Mouse (Mus musculus): ENCODE data around the gene Pop5. TPM values are rescaled to one million over a fixed set of nuclear protein-coding genes. Genes with fewer than 3 reads are reported as not detected.

The Pop5 gene
- polyA plus RNA-seq, 1 experiment from 2014 or later: 90.1 TPM

- ATAC-seq (ENCODE audit: insufficient number of reproducible peaks, low FRiP score, low TSS enrichment, low read depth): no peak
- Histone ChIP-seq H3K36me3 (no peaks in the 10 kb centered on the region), H3K9ac (no peak overlapping the region), H3K4me3 (replicated peaks) (peak overlapping the region; percentile 55), H3K27ac (replicated peaks) (no peak overlapping the region), H3K27me3 (peaks cover 54% of the 10 kb centered on the region), H3K9me3 (replicated peaks) (no peaks in the 10 kb centered on the region), H3K4me1 (peaks cover 28% of the 10 kb centered on the region), H3K4me2 (replicated peaks) (peak overlapping the region; percentile 100)
- WGBS: 3% methylated on average over 12 of the region's 12 CpGs
These were observed 40.9 kb upstream of the Pop5 start for GRCm38 (mm10) chr5:115194626-115195221.

DNA sequence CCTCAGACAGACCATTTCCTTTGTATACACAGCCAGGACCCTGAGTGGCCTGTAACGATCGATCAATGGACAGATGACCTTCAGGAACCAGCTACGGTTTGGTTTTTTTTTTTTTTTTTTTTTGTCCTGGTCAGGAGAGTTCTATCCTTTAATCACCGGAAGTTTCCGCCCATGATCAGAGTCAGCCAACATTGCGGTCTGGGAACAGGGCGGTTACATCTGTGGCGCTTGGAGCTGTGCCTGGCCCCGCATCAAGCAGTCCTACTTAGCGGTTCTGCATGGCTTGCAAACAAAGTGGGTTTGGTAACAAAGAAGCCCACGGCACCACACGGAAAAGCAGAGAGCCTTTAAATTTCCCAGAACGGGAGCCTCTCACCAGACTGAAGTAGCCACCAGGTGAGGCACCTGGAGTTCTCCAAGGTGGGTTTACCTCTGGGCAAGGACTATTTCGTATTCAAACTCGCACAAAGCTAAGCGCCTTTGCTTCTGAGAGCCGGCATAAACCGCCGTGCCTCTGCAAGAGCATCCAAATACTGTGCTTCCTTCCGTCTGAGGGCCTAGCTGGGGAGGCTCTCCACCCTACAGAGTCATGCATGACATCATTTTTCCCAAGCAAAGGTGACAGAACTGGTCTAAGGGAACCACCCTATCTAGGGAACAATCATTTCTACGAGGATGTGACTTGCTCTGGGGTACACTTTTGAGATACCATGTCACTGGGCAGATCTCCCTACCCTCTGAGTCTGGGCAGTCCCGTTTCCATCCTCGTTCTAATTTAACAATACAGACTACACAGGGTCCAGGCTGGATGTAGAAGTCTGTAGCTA lies 31.7 kb upstream of the Pop5 start:
- Histone ChIP-seq H3K4me3 (replicated peaks) (peak overlapping the region; percentile 36), H3K9me3 (replicated peaks) (no peaks in the 10 kb centered on the region), H3K27me3 (0 out of 2 replicates have a peak, but pooled peaks cover 2% of the 10 kb centered on the region), H3K36me3 (no peaks in the 10 kb centered on the region), H3K4me1 (peaks cover 24% of the 10 kb centered on the region), H3K4me2 (replicated peaks) (peak overlapping the region; percentile 51), H3K9ac (no peak overlapping the region), H3K27ac (replicated peaks) (no peak overlapping the region)
- WGBS: 12% methylated on average over 23 of the region's 23 CpGs
- 0 out of 2 replicates have a peak, but pooled peaks have one; percentile 51 for ATAC-seq (ENCODE audit: insufficient number of reproducible peaks, low FRiP score, low TSS enrichment, low read depth)

GRCm38 (mm10) chr5:115204562-115205311 lies 30.9 kb upstream of the Pop5 start:
- 0 out of 2 replicates have a peak overlapping the region, but pooled peaks have one; percentile 22 for H3K27ac ChIP-seq (replicated peaks)
- 2% methylated on average over 31 of the region's 31 CpGs for WGBS
- ATAC-seq (ENCODE audit: insufficient number of reproducible peaks, low FRiP score, low TSS enrichment, low read depth): 0 out of 2 replicates have a peak, but pooled peaks have one; percentile 60

GRCm38 (mm10) chr5:115207244-115207643 lies 28.4 kb upstream of the Pop5 start:
- WGBS: 57% methylated on average over 5 of the region's 5 CpGs
- no peak overlapping the region for H3K4me2 ChIP-seq (replicated peaks)
- ATAC-seq (ENCODE audit: insufficient number of reproducible peaks, low FRiP score, low TSS enrichment, low read depth): no peak

More at GRCm38 (mm10) chr5:115204562-115205311, 30.9 kb upstream of the Pop5 start:
- Histone ChIP-seq H3K4me3 (replicated peaks) (peak overlapping the region; percentile 36), H3K4me1 (peaks cover 24% of the 10 kb centered on the region), H3K36me3 (no peaks in the 10 kb centered on the region), H3K27me3 (0 out of 2 replicates have a peak, but pooled peaks cover 2% of the 10 kb centered on the region), H3K4me2 (replicated peaks) (peak overlapping the region; percentile 51), H3K9ac (no peak overlapping the region), H3K9me3 (replicated peaks) (no peaks in the 10 kb centered on the region)

GRCm38 (mm10) chr5:115207892-115208291 lies 27.7 kb upstream of the Pop5 start:
- no peak for ATAC-seq (ENCODE audit: insufficient number of reproducible peaks, low FRiP score, low TSS enrichment, low read depth)
- no peaks in the 10 kb centered on the region for H3K36me3 ChIP-seq
- H3K4me3 ChIP-seq (replicated peaks): no peak overlapping the region
- no peak overlapping the region for H3K27ac ChIP-seq (replicated peaks)
- 11% methylated on average over 9 of the region's 16 CpGs for WGBS
- H3K9me3 ChIP-seq (replicated peaks): no peaks in the 10 kb centered on the region
- no peak overlapping the region for H3K4me2 ChIP-seq (replicated peaks)
- H3K27me3 ChIP-seq: 0 out of 2 replicates have a peak, but pooled peaks cover 2% of the 10 kb centered on the region
- peaks cover 24% of the 10 kb centered on the region for H3K4me1 ChIP-seq
- H3K9ac ChIP-seq: no peak overlapping the region

More at GRCm38 (mm10) chr5:115207244-115207643, 28.4 kb upstream of the Pop5 start:
- Histone ChIP-seq H3K4me3 (replicated peaks) (no peak overlapping the region), H3K9ac (no peak overlapping the region), H3K4me1 (peaks cover 24% of the 10 kb centered on the region), H3K9me3 (replicated peaks) (no peaks in the 10 kb centered on the region), H3K27ac (replicated peaks) (no peak overlapping the region), H3K27me3 (0 out of 2 replicates have a peak, but pooled peaks cover 2% of the 10 kb centered on the region), H3K36me3 (no peaks in the 10 kb centered on the region)

DNA sequence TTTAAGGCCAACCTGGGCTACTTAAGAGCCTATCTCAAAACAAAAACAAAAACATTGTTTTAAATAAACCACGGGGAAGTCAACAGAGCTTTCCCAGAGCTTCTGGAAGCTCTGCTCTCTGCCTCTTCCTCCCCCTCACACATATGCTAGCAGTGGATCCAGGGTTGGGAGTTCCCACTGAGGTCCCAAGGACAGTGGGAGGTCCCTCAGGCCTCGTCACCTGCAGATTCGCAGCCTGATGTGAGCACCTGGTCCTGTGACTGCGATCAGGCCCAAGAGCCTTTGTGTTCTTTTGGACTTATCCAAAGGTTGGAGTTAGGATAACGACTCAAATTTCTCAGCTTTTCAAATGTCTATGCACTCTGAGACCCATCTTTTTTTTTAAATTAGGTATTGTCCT lies 27.0 kb upstream of the Pop5 start:
- H3K4me3 ChIP-seq (replicated peaks): no peak overlapping the region
- no peak overlapping the region for H3K9ac ChIP-seq
- H3K9me3 ChIP-seq (replicated peaks): no peaks in the 10 kb centered on the region
- H3K4me2 ChIP-seq (replicated peaks): no peak overlapping the region
- H3K27me3 ChIP-seq: 0 out of 2 replicates have a peak, but pooled peaks cover 2% of the 10 kb centered on the region
- no peaks in the 10 kb centered on the region for H3K36me3 ChIP-seq
- H3K27ac ChIP-seq (replicated peaks): no peak overlapping the region
- WGBS: 64% methylated on average over 5 of the region's 5 CpGs
- H3K4me1 ChIP-seq: peaks cover 23% of the 10 kb centered on the region
- no peak for ATAC-seq (ENCODE audit: insufficient number of reproducible peaks, low FRiP score, low TSS enrichment, low read depth)

DNA sequence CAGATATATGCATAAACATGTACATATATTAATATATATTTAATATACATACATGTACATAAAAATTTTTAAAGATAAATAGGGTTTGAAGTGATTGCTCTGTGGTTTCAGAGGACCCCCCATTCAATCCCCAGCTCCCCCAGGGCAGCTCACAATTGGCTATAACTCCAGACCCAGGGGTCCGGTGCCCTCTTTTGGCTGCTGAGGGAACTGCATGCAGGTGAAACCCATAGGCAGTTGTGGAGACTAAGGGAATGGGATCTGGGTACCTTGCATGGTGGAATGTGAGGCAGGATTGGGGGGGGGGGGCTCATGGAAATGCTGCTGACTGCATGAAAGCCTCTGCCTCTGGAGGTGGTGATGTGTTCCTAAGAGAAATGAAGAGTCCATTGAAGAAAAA lies 25.3 kb upstream of the Pop5 start:
- 7% methylated on average over 1 of the region's 1 CpGs for WGBS
- no peak overlapping the region for H3K27ac ChIP-seq (replicated peaks)
- no peak overlapping the region for H3K4me2 ChIP-seq (replicated peaks)
- H3K9ac ChIP-seq: no peak overlapping the region
- no peak for ATAC-seq (ENCODE audit: insufficient number of reproducible peaks, low FRiP score, low TSS enrichment, low read depth)
- H3K27me3 ChIP-seq: peaks cover 7% of the 10 kb centered on the region; the same call in 1 of the 2 replicates
- no peaks in the 10 kb centered on the region for H3K36me3 ChIP-seq
- no peak overlapping the region for H3K4me3 ChIP-seq (replicated peaks)
- peaks cover 9% of the 10 kb centered on the region for H3K4me1 ChIP-seq
- H3K9me3 ChIP-seq (replicated peaks): no peaks in the 10 kb centered on the region

- peaks cover 17% of the 10 kb centered on the region for H3K27me3 ChIP-seq
- ATAC-seq (ENCODE audit: insufficient number of reproducible peaks, low FRiP score, low TSS enrichment, low read depth): no peak
- no peak overlapping the region for H3K27ac ChIP-seq (replicated peaks)
- H3K9me3 ChIP-seq (replicated peaks): no peaks in the 10 kb centered on the region
- no peak overlapping the region for H3K9ac ChIP-seq
- no peak overlapping the region for H3K4me2 ChIP-seq (replicated peaks)
- peaks cover 16% of the 10 kb centered on the region for H3K4me1 ChIP-seq
- 71% methylated on average over 9 of the region's 9 CpGs for WGBS
- no peaks in the 10 kb centered on the region for H3K36me3 ChIP-seq
- H3K4me3 ChIP-seq (replicated peaks): no peak overlapping the region
These were observed 23.2 kb upstream of the Pop5 start for GRCm38 (mm10) chr5:115212451-115212850.

DNA sequence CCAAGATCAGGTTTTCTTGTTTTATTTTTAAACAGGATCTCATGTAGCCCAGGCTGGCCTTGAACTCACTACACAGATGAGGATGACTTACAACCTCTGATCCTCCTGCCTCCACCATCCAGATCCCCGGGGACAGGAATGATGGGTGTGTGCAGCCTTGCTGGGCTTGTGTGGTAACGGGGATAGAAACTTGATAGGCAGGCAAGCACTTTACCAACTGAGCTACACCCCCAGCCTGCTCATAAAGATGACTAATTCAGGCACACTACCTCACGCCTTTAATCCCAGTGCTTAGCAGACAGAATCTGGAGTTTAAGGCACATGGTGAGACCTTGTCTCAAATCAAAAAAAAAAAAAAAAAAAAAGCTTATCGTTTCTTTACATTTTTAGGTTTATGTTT lies 22.8 kb upstream of the Pop5 start:
- H3K27ac ChIP-seq (replicated peaks): no peak overlapping the region
- 48% methylated on average over 4 of the region's 4 CpGs for WGBS
- peak; percentile 35; the same call in 1 of the 2 replicates for ATAC-seq (ENCODE audit: insufficient number of reproducible peaks, low FRiP score, low TSS enrichment, low read depth)

GRCm38 (mm10) chr5:115214864-115215263 lies 20.8 kb upstream of the Pop5 start:
- 0 out of 2 replicates have a peak, but pooled peaks have one; percentile 26 for ATAC-seq (ENCODE audit: insufficient number of reproducible peaks, low FRiP score, low TSS enrichment, low read depth)
- Histone ChIP-seq H3K9me3 (replicated peaks) (no peaks in the 10 kb centered on the region), H3K4me2 (replicated peaks) (peak overlapping the region; percentile 75), H3K4me3 (replicated peaks) (peak overlapping the region; percentile 43), H3K9ac (peak overlapping the region; percentile 21; the same call in 1 of the 2 replicates), H3K27me3 (peaks cover 17% of the 10 kb centered on the region), H3K36me3 (no peaks in the 10 kb centered on the region), H3K4me1 (peaks cover 10% of the 10 kb centered on the region), H3K27ac (replicated peaks) (no peak overlapping the region)
- under 1% methylated on average over 17 of the region's 17 CpGs for WGBS

More for the DNA sequence above, 22.8 kb upstream of the Pop5 start:
- no peaks in the 10 kb centered on the region for H3K9me3 ChIP-seq (replicated peaks)
- H3K9ac ChIP-seq: no peak overlapping the region
- H3K4me1 ChIP-seq: peaks cover 16% of the 10 kb centered on the region
- H3K4me3 ChIP-seq (replicated peaks): no peak overlapping the region
- peaks cover 17% of the 10 kb centered on the region for H3K27me3 ChIP-seq
- no peak overlapping the region for H3K4me2 ChIP-seq (replicated peaks)
- no peaks in the 10 kb centered on the region for H3K36me3 ChIP-seq

All from embryonic facial prominence, embryonic 15.5 days (tissue).